Mouse (Mus musculus): ENCODE data around the gene Atg9a.

DNA sequence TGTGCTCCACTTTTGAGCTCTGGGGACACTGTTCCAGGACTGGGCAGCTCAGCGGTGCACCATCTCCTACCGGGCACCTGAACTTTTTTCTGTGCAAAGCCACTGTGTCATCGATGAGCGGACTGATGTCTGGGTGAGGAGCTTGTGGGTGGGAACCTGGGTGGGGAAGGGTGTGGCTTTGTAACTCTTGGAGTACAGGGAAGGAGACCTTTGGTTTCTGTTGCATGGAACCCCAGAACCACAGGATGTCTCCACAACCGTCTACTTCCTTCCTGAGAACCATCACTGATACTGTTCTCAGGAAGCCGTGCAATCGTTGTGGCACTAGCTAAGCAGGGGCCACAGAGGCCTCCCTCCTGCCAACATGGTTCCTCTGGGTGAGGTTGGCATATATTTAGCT, 21.1 kb upstream of the Atg9a start:
- no peak for TF ChIP-seq CTCF (IDR thresholded peaks at IDR 0.05; ENCODE audit: extremely low read depth, insufficient read depth, low read length)
- no peak for TF ChIP-seq POLR2A (IDR thresholded peaks at IDR 0.05; ENCODE audit: extremely low read depth, insufficient read depth, low read length)

Measured in cortical plate, adult 2 months (tissue).